Mouse (Mus musculus) spleen, adult 2 months (tissue): Measurements from ENCODE around the gene Tekt1.

ENCODE experiments used
- CTCF ChIP-seq: fragments of 200-500 bp; IDR thresholded peaks from 2 replicates; pipeline ENCODE4 v1.5.1; 2011; ENCODE audit warnings: mild to moderate bottlenecking, inconsistent platforms; ENCODE audit not compliant: insufficient read depth, insufficient read length, insufficient replicate concordance; ENCODE audit errors: extremely low read depth
- POLR2A ChIP-seq: fragments of 200-500 bp; IDR thresholded peaks from 2 replicates; pipeline ENCODE4 v1.6.1; 2011; ENCODE audit warnings: low read depth, low read length, inconsistent platforms

- TF ChIP-seq CTCF: no peak
- TF ChIP-seq POLR2A: no peak
These were observed 60.0 kb downstream of the Tekt1 start for GRCm38 (mm10) chr11:72302230-72302629.
